Mouse (Mus musculus) heart, adult 8-10 months (tissue): ENCODE data around the gene Spata31d1d. TPM values are rescaled to one million over a fixed set of nuclear protein-coding genes. Genes with fewer than 3 reads are reported as not detected.

ENCODE experiments used
- DNase-seq: peaks from one replicate; pipeline ENCODE4 v3.0.0; 2022; ENCODE audit warnings: low spot score
- total RNA-seq, 4 experiments: library from RNA; stranded (reverse); gene quantifications; 2 replicates each; pipeline ENCODE4 v1.2.4; 2022

The Spata31d1d gene
- total RNA-seq, 4 experiments from 2014 or later = not detected

GRCm38 (mm10) chr13:59676316-59677229 lies 55.0 kb downstream of the Spata31d1d start:
- DNase-seq = no peak

Other genes with a start within 250 kb of the Spata31d1d start
- 100 to 1,000 TPM; 109 to 172 (median 146) TPM for gene Agtpbp1, start 146.5 kb downstream of the Spata31d1d start, total RNA-seq
- gene Naa35, start 146.5 kb downstream of the Spata31d1d start, total RNA-seq = 10 to 100 TPM; 77.4 to 98.8 (median 91.4) TPM
- gene Golm1, start 55.9 kb downstream of the Spata31d1d start, total RNA-seq = 10 to 100 TPM; 12.3 to 17.9 (median 14.4) TPM
- not detected for gene 4921517D22Rik, start 37.6 kb downstream of the Spata31d1d start, total RNA-seq
- gene Spata31d1a, start 21.4 kb downstream of the Spata31d1d start, total RNA-seq = not detected
- gene Spata31d1b, start 19.5 kb downstream of the Spata31d1d start, total RNA-seq = not detected
- not detected for gene 1700014D04Rik, start 15.0 kb upstream of the Spata31d1d start, total RNA-seq
- gene Isca1, start 38.1 kb upstream of the Spata31d1d start, total RNA-seq = 100 to 1,000 TPM; 215 to 235 (median 226) TPM
- gene Gm49354, start 50.5 kb upstream of the Spata31d1d start, total RNA-seq = not detected
- 10 to 100 TPM; 35.5 to 42.0 (median 39.5) TPM for gene Tut7, start 91.4 kb upstream of the Spata31d1d start, total RNA-seq